Mouse (Mus musculus): ENCODE measurements around the gene Usp49.
"Not testable (repeated sequence)": the region's sequence is repeated elsewhere in the genome, so short reads cannot be mapped to it uniquely, and the experiment has no call there.

Usp49 gene

DNA sequence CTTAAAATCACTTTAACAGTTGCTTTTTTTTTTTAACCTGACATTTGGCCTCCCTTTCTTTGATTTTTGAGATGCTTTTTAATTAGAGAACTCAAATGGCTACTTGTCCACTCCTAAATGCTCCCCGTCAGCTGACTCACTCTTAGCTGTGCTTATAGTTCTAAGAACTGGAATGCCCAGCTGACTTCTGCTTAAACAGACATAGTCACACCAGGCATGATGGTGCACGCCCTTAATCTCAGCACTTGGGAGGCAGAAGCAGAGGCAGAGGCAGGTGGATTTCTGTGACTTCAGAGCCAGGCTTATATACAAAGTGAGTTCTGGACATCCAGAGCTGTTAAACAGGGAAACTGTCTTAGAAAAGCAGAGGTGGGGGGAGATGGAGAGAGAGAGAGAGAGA lies 21.5 kb downstream of the Usp49 start:
- no peak for DNase-seq (ENCODE audit: low spot score)

DNA sequence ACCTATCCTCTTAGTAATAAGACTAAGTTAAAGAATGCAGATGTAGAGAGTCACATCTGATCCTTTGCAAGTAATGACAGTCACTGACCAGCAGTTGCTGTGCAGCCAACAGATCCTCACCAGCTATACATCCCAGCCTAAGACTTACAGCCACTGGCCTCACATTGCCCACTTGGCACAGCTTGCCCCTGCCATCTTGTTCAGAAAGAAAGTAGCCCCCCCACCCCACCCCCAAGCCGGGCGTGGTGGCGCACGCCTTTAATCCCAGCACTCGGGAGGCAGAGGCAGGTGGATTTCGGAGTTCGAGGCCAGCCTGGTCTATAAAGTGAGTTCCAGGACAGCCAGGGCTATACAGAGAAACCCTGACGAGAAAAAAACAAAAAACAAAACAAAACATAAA lies 23.9 kb downstream of the Usp49 start:
- not testable (repeated sequence) for DNase-seq (ENCODE audit: low spot score)

DNA sequence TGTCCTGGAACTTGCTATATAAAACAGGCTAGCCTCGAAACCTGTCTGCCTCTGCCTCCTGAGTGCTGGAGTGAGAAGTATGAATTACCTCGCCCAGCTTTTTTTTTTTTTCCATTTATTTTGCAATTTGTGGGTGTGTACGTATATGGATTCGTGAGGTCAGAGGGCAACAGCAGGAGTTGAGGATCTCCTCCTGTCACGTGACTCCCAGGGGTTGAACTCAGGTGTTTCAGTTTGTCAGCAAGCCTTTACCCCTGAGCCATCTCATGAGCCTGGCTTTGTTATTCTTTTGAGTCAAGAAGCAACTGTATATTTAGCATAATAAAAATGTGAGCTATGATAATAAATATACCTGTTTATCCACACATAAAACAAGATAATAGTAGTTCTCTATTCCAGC lies 25.2 kb downstream of the Usp49 start:
- no peak for DNase-seq (ENCODE audit: low spot score)

DNA sequence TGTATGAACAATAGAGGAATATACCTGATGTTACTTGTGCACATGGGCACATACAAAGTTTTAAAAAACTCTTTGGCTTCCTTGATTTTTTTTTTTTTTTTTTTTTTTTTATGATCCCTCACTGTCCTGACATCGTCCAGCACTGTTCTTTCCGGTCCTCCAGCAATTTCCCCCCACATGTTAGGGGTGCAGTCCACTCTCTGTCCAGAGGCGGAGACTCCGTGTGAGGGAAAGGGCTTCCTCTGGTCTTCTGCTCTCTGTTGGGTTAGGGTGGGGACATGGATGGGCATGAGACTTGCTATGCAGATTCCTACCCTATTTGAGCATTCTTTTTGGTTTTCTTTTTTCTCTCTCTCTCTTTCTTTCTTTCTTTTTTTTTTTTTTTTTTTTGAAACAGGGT lies 27.4 kb downstream of the Usp49 start:
- DNase-seq (ENCODE audit: low spot score) = no peak

DNA sequence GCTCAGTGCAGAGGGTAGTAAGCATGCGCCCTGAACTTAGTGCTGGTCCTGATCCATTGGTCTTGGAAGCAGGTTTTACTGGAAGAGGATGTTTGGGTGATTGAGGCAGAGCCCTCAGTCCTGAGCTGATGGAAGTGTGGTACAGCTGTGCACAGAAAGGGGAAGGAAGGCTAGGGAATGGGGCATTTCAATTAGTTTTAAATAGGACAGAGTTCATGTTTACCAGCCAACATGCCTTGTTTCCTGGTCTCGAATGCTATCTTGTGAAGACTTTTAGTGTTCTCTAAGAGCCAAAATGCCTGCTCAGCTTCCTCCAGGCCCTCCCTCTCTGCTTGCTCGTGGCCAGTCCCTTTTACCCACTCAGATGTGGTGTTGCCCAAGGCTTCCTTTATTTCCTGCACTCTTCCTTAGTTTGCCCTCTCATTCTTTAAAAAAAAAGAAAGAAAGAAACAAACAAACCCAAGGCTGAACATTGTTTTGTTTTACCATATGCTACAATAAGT lies 28.3 kb downstream of the Usp49 start:
- DNase-seq (ENCODE audit: low spot score) = no peak

DNA sequence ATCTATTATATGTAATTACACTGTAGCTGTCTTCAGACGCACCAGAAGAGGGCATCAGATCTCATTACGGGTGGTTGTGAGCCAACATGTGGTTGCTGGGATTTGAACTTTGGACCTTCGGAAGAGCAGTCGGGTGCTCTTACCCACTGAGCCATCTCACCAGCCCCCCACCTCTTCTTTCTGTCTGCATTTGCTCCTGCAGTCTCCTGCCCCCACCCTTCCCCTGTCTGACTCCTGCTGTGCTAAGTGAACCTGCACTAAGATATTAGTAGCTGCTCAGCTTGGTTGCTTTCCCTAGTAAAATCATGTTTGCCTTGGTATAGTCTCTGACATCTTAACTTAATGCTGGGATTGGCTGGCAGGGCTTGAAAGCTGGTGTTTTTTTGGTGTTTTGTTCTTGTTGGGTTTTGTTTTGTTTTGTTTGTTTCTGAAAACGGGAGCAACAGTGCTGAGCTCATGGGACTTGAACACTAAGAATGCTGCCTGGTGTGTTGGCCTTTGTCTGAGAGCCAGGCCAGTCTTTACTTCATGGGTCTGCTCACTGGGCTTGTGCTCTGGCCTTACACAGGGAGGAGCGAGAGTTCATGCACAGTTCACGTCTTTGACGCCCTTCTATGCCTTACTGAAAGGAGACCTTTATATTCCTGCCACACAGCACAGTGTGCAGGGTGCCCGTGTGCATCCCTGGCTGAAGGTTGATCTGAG lies 32.7 kb downstream of the Usp49 start:
- DNase-seq (ENCODE audit: low spot score) = no peak

DNA sequence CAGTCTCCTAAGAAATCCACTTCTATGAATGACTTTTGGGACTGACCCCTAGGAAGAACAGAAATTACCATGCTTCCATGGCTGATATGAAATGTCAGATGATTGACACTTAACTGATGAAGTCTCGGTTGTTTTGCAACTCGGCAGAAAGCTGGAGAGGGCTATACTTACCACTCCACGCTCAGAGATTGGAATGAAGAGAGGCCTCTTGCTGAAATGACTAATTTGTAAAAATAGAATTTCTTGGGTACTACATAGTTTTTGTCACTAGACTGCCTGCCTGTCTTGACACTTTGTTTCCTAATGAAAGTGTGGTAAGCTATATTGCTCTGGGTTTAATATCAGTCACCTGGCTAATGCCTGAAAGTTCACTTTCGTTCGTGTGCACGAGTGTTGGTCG lies 34.0 kb downstream of the Usp49 start:
- DNase-seq (ENCODE audit: low spot score) = no peak

DNA sequence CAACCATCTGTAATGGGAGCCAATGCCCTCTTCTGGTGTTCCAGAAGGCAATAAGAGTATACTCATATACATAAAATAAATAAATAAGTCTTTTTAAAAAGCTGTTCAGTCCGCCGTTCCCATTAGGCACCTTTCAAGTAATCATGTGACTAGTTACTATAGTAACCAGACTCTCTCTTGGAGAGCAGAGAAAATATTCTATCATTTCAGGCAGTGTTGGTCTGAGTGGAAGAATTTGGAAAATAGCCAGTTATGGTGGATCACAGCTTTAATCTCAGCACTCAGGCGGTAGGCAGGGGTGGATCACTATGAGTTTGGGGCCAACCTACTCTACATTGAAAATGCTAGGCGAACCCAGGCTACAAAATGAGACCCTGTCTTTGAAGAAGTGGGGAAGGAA lies 38.7 kb downstream of the Usp49 start:
- DNase-seq (ENCODE audit: low spot score) = no peak

DNA sequence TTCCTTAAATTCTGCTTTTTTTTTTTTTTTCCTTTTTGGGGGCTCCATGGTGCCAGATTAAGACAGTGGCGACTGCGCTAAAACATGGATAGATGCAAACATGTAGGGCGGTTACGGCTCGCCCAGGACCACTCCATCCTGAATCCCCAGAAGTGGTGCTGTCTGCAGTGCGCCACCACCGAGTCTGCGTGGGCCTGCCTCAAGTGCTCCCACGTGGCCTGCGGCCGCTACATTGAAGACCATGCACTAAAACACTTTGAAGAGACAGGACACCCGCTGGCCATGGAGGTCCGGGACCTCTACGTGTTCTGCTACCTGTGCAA lies 41.5 kb downstream of the Usp49 start:
- DNase-seq (ENCODE audit: low spot score) = no peak

DNA sequence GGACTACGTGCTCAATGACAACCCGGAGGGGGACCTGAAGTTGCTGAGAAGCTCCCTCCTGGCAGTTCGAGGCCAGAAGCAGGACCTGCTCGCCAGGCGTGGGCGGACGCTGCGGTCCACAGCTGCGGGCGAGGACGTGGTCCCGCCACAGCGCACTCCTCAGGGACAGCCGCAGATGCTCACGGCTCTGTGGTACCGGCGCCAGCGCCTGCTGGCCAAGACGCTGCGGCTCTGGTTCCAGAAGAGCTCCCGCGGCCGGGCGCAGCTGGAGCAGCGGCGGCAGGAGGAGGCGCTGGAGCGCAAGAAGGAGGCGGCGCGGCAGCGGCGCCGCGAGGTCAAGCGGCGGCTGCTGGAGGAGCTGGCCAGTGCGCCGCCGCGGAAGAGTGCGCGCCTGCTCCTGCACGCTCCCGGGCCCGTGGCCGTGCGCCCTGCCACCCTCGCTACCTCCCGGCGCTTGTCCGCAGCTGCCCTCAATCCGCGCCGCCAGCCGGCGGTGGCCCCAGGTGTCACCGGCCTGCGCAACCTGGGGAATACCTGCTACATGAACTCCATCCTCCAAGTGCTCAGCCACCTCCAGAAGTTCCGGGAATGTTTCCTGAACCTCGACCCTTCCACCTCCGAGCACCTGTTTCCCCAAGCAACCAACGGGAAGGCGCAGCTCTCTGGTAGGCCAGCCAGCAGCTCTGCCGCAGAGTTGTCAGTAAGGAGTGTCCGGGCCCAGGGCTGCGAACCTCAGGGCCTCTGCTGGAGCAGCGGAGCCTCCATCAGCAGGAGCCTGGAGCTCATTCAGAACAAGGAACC lies 42.0 kb downstream of the Usp49 start:
- DNase-seq (ENCODE audit: low spot score) = peak; percentile 48

DNA sequence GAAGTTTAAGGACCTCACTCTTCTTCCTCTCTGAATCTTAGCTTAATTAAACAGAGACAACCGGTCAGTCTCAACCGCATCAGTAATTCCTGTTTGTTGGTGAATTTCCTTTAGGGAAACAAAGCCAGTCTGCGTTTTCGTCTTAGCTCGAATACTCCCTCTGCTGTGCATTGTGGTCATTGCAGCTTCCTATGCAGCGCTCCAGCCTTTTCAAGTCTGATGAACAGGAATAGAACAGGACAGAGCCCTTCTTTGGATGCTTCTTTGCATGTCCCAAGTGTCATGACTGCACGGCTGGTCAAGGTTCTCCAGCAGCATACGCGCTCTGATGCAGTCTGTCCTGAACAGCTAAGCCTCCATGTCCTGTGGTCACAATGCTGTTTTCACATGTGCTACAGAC lies 46.1 kb downstream of the Usp49 start:
- DNase-seq (ENCODE audit: low spot score) = peak; percentile 65

DNA sequence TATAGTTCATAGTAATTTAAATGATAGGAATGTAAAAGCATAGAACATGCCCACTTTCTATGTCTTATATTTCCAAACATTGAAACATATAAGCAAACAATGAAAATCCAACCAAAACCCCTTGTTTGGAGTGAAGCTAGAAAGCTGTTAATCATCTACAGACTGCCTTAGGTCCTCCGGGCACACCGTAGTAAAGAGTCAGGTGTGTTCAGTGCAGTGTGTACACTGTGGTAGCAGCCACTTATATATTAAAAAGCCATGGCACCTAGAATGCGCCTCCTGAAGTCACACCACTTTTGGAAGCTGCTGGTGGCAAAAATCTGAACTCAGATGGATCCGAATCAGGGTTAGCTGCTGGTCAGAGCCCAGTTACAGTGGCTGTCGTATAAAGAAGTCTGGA lies 47.7 kb downstream of the Usp49 start:
- DNase-seq (ENCODE audit: low spot score) = no peak

DNA sequence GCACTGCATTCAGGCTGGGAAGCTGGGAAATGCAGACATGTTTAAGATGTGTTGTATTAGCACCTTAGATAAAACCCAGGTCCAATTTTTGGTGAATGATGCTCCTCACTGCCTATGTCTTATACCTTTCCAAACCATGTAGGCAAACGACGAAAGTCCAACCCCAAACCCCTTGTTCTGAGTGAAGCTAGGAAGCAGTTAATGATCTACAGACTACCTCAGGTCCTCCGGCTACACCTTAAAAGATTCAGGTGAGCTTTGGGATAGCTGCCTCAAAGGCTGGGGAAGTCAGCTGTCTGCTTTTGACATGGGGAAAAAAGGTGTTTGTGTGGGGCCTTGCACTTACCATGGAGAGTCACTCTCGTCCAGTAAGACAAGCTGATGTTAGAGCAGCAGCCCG lies 48.2 kb downstream of the Usp49 start:
- DNase-seq (ENCODE audit: low spot score) = no peak

DNA sequence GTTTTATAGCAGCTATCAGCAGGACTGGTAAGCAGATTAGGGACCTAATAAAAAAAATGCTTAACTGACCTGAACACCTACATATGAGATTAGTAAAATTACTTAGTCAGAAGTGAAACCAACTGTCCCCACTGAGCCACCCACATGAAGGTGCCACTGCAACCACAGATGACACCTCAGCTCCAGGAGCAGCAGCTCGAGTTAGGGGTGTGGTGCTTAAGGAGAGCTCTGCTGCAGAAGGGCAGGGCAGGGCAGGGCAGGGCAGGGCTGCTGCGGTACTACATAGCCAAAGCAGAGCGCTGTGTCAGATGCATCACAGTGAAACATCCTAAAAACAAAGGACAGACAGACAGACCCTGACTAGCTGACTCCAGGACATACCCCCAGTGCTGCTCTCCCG lies 52.3 kb downstream of the Usp49 start:
- DNase-seq (ENCODE audit: low spot score) = no peak

DNA sequence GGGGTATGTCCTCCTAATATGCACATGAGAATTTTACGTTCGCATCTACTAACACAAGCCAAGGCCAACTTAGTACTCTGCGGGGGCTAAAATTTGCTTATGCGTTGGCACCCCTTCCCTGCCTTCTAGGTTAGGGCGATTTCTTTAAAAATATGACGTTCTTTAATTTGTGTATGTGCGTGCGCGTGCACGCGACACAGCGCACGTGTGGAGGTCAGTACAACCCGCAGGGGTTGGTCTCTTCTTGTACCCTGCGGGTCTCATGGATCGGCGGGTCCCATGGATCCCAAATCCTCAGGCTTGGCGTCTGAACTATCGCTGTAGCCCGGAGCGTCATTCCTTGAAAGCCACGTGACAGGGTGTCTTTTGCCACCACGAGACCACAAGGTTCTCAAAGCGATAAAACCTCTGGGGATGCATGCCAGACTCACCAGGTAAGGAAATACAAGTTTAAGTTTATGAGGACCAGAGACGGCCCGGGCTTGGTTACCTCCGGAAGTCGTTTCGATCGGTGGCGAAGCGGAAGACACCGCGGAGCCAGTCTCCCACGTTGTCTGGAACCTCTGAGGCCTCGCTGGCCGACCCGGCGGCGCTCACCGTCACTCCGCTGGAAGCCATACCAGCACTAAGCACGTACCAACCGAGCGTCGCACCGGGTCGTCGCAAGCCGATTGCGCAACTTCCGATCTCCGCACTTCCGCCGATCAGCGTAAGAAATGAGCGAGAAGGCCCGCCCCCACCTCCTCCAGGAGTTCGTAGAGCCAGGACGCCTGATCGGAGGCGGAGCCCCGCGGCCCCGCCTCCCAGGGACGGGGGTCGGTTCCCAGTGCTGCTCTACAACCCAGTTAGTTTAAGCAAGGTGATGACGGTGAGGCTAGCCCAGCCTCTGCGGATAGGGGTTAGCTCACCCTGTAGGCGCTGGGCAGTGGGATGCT lies 57.2 kb downstream of the Usp49 start:
- DNase-seq (ENCODE audit: low spot score) = peak; percentile 90

DNA sequence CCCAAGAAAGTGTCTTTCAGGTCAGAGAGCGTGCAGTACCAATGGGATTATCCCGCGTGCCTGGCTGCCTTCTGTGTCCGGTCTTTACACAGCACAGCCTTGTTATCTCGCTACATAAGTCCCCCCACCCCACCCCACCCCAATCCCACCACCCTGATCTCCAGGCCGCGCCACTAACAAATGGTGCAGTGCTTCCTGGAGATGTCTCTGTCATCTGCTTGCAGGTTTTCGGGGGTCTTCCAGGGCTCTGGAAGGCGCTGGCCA lies 57.8 kb downstream of the Usp49 start, which contains the start of gene Tomm6:
Gene Tomm6 (minus strand): TSS at position 43 of the 264 bp plus-strand sequence.
- DNase-seq (ENCODE audit: low spot score) = no peak

DNA sequence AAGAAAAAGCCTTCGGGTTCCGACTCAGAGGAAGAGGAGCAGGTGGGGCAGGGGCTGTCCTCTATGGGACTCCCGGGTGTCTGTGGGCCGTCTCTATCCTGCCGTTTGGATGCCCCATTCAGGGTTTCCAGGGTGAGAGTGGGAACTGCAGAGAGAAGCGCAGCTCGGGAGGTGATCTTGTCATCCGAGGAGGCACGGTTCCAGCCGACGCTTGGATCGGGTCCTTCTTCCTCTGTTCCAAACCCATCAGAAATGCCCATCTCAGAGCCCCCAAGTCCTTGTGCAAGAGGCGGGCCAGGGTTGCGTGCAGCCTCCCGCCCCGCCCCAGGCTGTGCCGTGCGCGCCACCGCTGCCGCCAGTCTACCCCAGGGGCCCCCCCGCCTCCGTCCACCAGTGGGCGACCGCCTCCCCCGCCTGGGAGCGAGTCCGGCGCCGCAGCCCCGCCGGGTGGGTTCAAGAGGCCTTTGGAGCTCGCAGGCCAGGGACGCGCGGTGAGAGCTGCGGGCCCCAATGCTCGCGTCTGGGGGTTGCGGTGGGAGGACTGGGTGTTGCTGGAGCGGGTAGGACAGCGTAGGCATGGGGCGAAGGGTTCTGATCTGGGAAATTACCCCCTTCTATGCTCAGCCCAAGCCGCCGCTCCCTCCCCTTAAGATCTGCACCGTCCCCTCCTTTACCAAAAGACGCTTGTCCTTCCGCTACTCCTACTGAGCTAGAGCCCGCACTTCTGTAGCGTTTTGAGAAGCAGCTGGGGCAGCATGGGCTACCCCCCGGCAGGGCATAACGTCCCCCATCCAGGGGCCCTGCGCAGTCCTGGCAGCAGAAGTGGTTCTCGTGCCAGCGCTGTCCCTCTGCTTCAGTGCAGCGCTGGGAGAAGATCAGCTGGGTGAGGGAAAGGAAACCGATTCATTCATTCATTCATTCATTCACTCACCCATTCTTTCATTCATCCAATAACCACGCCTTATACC lies 58.4 kb downstream of the Usp49 start, which contains the start of gene Frs3:
Gene Frs3 (plus strand): TSS at position 423 of the 968 bp plus-strand sequence.
- DNase-seq (ENCODE audit: low spot score) = peak; percentile 65

DNA sequence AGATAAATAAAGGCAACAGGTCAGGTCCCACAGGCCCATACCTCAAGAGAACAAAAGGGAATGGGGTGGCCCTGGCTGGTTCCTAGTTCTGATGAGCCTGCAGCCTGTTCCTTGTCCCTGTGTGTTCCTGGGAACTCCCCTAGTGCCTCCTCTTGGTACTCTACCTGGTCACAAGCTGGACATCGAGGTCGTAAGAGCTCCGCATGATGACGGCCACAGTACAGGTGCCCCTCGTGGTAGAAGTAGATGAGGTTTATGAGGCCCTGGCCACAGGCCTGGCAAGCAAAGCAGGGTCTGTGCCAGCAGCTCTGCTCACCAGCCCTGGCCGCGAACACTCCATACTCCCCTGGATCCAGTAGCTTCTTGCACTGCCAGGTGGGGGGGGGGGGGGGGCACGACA lies 59.4 kb downstream of the Usp49 start:
- no peak for DNase-seq (ENCODE audit: low spot score)

DNA sequence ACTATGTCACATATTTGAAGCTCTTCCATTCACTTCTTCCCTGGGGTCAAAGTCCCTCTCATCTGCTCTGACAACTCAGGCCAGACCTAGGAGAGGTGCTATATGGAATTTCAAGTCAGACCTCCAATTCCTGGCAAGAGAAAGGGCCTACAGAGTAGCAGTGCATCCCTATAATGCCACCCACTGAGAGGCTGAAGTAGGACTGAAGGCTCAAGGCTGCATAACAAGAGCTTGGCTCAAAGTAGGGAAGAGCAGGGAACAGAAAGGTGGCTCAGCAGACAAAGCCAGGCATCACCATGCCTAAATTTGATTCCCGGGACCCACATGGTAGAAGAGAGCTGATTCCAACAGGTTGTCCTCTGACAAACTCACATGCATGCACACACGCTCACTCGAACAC lies 61.2 kb downstream of the Usp49 start:
- DNase-seq (ENCODE audit: low spot score) = no peak

DNA sequence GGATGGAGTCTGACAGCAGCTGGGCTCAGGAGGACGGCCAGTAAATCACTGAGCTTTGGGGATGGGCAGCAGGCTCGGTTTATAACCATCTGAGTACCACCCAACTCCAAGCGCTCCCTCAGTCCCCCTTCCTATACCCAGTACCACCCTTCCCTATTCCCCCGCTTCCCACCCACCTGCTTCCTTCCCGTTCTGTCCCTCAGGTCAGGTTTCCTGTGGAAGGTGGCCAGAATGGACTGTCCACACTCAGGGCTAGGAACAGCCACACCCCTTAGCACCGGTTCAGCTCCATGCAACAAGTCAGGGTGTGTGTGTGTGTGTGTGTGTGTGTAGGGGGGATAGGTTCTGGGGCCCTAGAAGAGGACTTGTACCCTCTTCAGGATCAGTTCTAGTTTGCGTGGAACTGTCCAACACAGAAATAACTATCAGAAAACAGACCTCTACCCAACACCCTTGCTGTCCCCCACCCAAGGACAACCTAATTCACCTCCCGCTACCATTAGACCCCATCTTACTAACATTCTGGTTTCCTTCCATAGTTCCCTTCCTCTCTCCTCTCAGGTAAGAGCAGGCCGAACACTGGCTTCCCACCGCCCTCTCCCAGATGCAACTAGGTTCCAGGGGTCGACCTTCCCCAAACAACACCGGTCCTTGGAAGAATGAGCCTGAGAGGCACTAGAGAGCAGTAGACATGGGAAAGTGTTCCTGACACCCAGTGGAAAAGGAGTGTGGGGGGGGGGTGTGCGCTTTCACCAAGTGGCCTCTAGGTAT lies 63.4 kb downstream of the Usp49 start:
- no peak for DNase-seq (ENCODE audit: low spot score)

DNA sequence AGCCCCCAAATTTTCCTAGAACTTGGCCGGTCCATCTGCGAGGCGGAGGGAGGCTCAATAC lies 63.8 kb downstream of the Usp49 start, which contains the start of gene Gm21981:
Gene Gm21981 (minus strand): TSS at position 14 of the 61 bp plus-strand sequence.
- no peak for DNase-seq (ENCODE audit: low spot score)
